Mouse (Mus musculus) small intestine, adult 2 months (tissue): ENCODE measurements around the gene Ppil6. TPM values are rescaled to one million over a fixed set of nuclear protein-coding genes. Genes with fewer than 3 reads are reported as not detected.

Experiments used
- H3K27ac ChIP-seq: fragments of 200-500 bp; 2 replicates; pipeline ENCODE4 v1.5.1; 2012; ENCODE audit warnings: low read depth, low read length, control low read depth, inconsistent platforms; ENCODE audit not compliant: insufficient read depth
- H3K27me3 ChIP-seq: fragments of 200-500 bp; 2 replicates; pipeline ENCODE4 v1.6.1; 2012; ENCODE audit warnings: mild to moderate bottlenecking, moderate library complexity, low read length, inconsistent platforms; ENCODE audit not compliant: control insufficient read depth, insufficient read depth
- H3K36me3 ChIP-seq: fragments of 200-500 bp; 2 replicates; pipeline ENCODE4 v1.6.1; 2012; ENCODE audit warnings: mild to moderate bottlenecking, low read length, control low read depth, inconsistent platforms; ENCODE audit not compliant: control insufficient read depth, insufficient read depth
- H3K4me1 ChIP-seq: fragments of 200-500 bp; 2 replicates; pipeline ENCODE4 v1.6.1; 2012; ENCODE audit warnings: low read length, inconsistent platforms, mixed read lengths; ENCODE audit not compliant: control insufficient read depth, insufficient read depth, insufficient read length
- H3K4me3 ChIP-seq: fragments of 200-500 bp; 2 replicates; pipeline ENCODE4 v1.5.1; 2012; ENCODE audit warnings: low read depth, mild to moderate bottlenecking, control low read depth, inconsistent platforms, low read length, moderate library complexity
- CTCF ChIP-seq: fragments of 200-500 bp; IDR thresholded peaks from 2 replicates; pipeline ENCODE4 v1.5.1; 2012; ENCODE audit warnings: low read depth, mild to moderate bottlenecking, control low read depth, inconsistent platforms, low read length, moderate library complexity, mixed read lengths; ENCODE audit not compliant: insufficient replicate concordance, insufficient read length; ENCODE audit errors: extremely low read depth
- POLR2A ChIP-seq: fragments of 200-500 bp; IDR thresholded peaks from 2 replicates; pipeline ENCODE4 v1.6.1; 2012; ENCODE audit warnings: low read depth, mild to moderate bottlenecking, control low read depth, inconsistent platforms, low read length, moderate library complexity
- WGBS: fragments of 180-500 bp; shearing (Covaris S2); methylation state at CpG from one replicate; pipeline ENCODE4 v1.1.7; 2018; 5-methylcytosine and 5-hydroxymethylcytosine counted together
- polyA plus RNA-seq: library from polyadenylated mRNA; depleted of rRNA; stranded (reverse); fragments of >200 nt; gene quantifications from 2 replicates; pipeline ENCODE4 v1.2.3, GENCODE M21; 2012

The Ppil6 gene
- polyA plus RNA-seq, 1 experiment: 0.15 TPM

- TF ChIP-seq POLR2A: no peak
- TF ChIP-seq CTCF: peak; percentile 79; the same call in 1 of the 2 replicates
- Histone ChIP-seq H3K27ac (peak overlapping the region; percentile 82), H3K4me1 (peaks cover 6% of the 10 kb centered on the region; the same call in 1 of the 2 replicates), H3K27me3 (no peaks in the 10 kb centered on the region), H3K4me3 (peak overlapping the region; percentile 81), H3K36me3 (0 out of 2 replicates have a peak, but pooled peaks cover 1% of the 10 kb centered on the region)
- 0% methylated on average over 23 of the region's 23 CpGs for WGBS
These were observed 28.3 kb downstream of the Ppil6 start for GRCm38 (mm10) chr10:41518508-41518980.

GRCm38 (mm10) chr10:41518981-41519618, 28.9 kb downstream of the Ppil6 start, which contains the start of gene Cd164:
Gene Cd164 (plus strand): TSS chr10:41519414.
- peak within 1 kb of the TSS; percentile 81 for H3K4me3 ChIP-seq
- no peaks in the 10 kb centered on the region for H3K27me3 ChIP-seq
- 1% methylated on average over 65 of the region's 69 CpGs for WGBS
- TF ChIP-seq CTCF (no peak), POLR2A (peak; percentile 99)
- H3K4me1 ChIP-seq: peaks cover 6% of the 10 kb centered on the region; the same call in 1 of the 2 replicates
- peak within 1 kb of the TSS; percentile 89 for H3K27ac ChIP-seq
- 0 out of 2 replicates have a peak, but pooled peaks cover 1% of the 10 kb centered on the region for H3K36me3 ChIP-seq

- TF ChIP-seq CTCF (no peak), POLR2A (no peak; the same call in 1 of the 2 replicates)
These were observed 29.6 kb downstream of the Ppil6 start for GRCm38 (mm10) chr10:41519640-41520409.

GRCm38 (mm10) chr10:41520410-41520673, 30.1 kb downstream of the Ppil6 start:
- 1% methylated on average over 5 of the region's 5 CpGs for WGBS
- Histone ChIP-seq H3K36me3 (peaks cover 6% of the 10 kb centered on the region), H3K4me1 (peaks cover 8% of the 10 kb centered on the region; the same call in 1 of the 2 replicates), H3K4me3 (peak overlapping the region; percentile 81; the same call in 1 of the 2 replicates), H3K27ac (0 out of 2 replicates have a peak overlapping the region, but pooled peaks have one; percentile 89), H3K27me3 (no peaks in the 10 kb centered on the region)
- TF ChIP-seq POLR2A (no peak), CTCF (no peak)

More at GRCm38 (mm10) chr10:41519640-41520409, 29.6 kb downstream of the Ppil6 start:
- H3K27me3 ChIP-seq: no peaks in the 10 kb centered on the region
- H3K27ac ChIP-seq: peak overlapping the region; percentile 89
- H3K4me3 ChIP-seq: peak overlapping the region; percentile 81
- WGBS: under 1% methylated on average over 65 of the region's 65 CpGs
- H3K36me3 ChIP-seq: peaks cover 5% of the 10 kb centered on the region
- H3K4me1 ChIP-seq: peaks cover 8% of the 10 kb centered on the region; the same call in 1 of the 2 replicates

GRCm38 (mm10) chr10:41523386-41523785, 33.1 kb downstream of the Ppil6 start:
- TF ChIP-seq CTCF (no peak), POLR2A (no peak)
- H3K27me3 ChIP-seq: no peaks in the 10 kb centered on the region
- 57% methylated on average over 3 of the region's 3 CpGs for WGBS
- no peak overlapping the region for H3K4me3 ChIP-seq
- 0 out of 2 replicates have a peak overlapping the region, but pooled peaks have one; percentile 6 for H3K27ac ChIP-seq
- H3K4me1 ChIP-seq: peaks cover 8% of the 10 kb centered on the region; the same call in 1 of the 2 replicates
- peaks cover 25% of the 10 kb centered on the region for H3K36me3 ChIP-seq

- Histone ChIP-seq H3K27ac (no peak overlapping the region), H3K27me3 (no peaks in the 10 kb centered on the region), H3K4me3 (no peak overlapping the region), H3K36me3 (peaks cover 42% of the 10 kb centered on the region), H3K4me1 (peaks cover 8% of the 10 kb centered on the region; the same call in 1 of the 2 replicates)
- WGBS: 69% methylated on average over 1 of the region's 1 CpGs
- TF ChIP-seq CTCF: no peak
- TF ChIP-seq POLR2A: no peak
These were observed 35.5 kb downstream of the Ppil6 start for GRCm38 (mm10) chr10:41525696-41526095.

- no peaks in the 10 kb centered on the region for H3K4me1 ChIP-seq
- no peak overlapping the region for H3K27ac ChIP-seq
- H3K36me3 ChIP-seq: peaks cover 57% of the 10 kb centered on the region
- H3K27me3 ChIP-seq: no peaks in the 10 kb centered on the region
- 84% methylated on average over 5 of the region's 5 CpGs for WGBS
- TF ChIP-seq CTCF (no peak), POLR2A (no peak)
- H3K4me3 ChIP-seq: no peak overlapping the region
These were observed 39.7 kb downstream of the Ppil6 start for GRCm38 (mm10) chr10:41529972-41530371.
